Mouse (Mus musculus): ENCODE results near the gene Ascl4. TPM values are rescaled to one million over a fixed set of nuclear protein-coding genes. Genes with fewer than 3 reads are reported as not detected.

Gene Ascl4
- polyA plus RNA-seq, 1 experiment, result not detected

DNA sequence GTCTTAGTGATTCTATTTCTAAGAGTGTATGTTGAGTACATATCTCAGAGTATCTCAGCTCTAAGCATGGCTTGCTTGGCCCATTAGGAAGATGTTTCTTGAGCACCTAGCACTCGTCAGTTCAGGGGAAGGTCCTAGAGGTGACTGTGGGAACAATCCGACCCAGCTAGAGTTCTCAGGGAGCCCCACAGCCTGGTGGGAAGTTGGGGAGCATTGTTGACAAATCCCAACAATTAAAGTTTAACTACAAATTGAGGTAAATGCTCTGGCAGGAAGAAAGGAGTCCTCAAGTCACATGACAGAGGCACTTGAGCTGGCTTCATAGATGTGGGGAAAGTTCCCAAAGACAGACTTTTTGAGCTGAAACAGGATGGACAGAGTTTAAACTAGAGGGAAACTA, 41.2 kb downstream of the Ascl4 start:
- Histone ChIP-seq H3K36me3 (replicated peaks; ENCODE audit: low read length) (no peaks in the 10 kb centered on the region), H3K4me1 (peaks cover 7% of the 10 kb centered on the region), H3K4me3 (replicated peaks) (no peak overlapping the region), H3K27me3 (replicated peaks) (peaks cover 10% of the 10 kb centered on the region), H3K9me3 (no peaks in the 10 kb centered on the region)
- TF ChIP-seq GATA1 (IDR thresholded peaks at IDR 0.05; ENCODE audit: borderline replicate concordance, low read length), result no peak
- no peak for TF ChIP-seq FLI1 (IDR thresholded peaks at IDR 0.05; ENCODE audit: low read length)

DNA sequence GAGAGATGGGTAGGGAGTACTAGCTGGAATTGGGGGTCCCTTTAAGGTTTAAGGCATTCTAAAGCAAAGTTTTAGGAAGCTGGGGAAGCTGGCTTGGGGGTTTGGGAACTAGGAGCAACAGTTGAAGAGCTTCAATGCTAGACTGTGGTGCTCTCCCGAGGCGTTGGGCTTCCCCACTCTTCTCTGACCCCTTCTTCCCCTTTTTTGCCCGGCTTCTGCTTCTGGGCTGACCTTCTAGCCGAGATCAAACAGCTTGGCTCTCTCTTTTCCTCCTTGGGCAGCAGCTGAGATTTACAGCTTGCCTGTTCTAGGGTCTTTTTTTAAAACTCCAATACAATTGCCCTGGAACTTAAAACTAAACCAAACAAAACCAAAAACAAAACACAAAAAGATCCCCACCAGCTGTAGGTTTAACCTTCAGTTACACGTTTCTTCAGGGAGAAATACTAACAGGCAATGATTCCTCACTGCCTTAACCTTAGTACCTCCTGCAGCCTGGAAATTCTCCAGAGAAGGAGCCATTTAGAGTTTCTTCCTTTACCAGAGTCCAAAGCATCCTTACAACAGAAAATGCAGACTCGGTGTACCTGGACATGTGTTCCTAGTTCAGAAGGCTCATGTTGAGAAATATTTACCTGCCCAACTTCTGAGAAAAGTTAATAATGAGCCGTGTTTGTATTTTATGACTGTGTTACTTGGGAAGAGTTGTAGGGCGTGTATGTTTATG, 42.6 kb downstream of the Ascl4 start:
- TF ChIP-seq GATA1 (IDR thresholded peaks at IDR 0.05; ENCODE audit: borderline replicate concordance, low read length) (no peak), FLI1 (IDR thresholded peaks at IDR 0.05; ENCODE audit: low read length) (no peak)
- Histone ChIP-seq H3K4me3 (replicated peaks) (no peak overlapping the region), H3K9me3 (peaks cover 9% of the 10 kb centered on the region), H3K27me3 (replicated peaks) (peaks cover 7% of the 10 kb centered on the region), H3K4me1 (peaks cover 7% of the 10 kb centered on the region), H3K36me3 (replicated peaks; ENCODE audit: low read length) (no peaks in the 10 kb centered on the region)

DNA sequence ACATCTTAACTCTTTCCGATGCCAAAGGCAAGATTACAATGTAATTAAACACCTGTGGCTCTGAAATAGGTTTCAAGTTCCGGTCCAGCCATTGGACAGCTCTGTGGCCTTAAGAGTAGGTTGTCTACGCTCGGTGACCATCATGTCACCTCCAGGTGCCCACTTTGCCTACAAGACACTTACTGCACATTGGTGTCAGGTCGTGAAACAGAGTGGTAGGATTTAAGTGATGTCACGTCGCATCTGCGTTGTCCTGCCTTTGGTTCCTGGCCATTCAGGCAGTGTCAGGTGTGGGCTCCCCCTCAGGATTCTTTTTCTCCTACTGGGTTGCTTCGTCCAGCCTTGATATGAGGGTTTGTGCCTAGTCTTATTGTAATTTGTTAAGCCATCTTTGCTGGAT, 44.3 kb downstream of the Ascl4 start:
- peaks cover 7% of the 10 kb centered on the region for H3K27me3 ChIP-seq (replicated peaks)
- H3K4me1 ChIP-seq, result peaks cover 7% of the 10 kb centered on the region
- TF ChIP-seq GATA1 (IDR thresholded peaks at IDR 0.05; ENCODE audit: borderline replicate concordance, low read length), result no peak
- no peak for TF ChIP-seq FLI1 (IDR thresholded peaks at IDR 0.05; ENCODE audit: low read length)
- H3K9me3 ChIP-seq, result peaks cover 9% of the 10 kb centered on the region
- H3K4me3 ChIP-seq (replicated peaks), result no peak overlapping the region
- no peaks in the 10 kb centered on the region for H3K36me3 ChIP-seq (replicated peaks; ENCODE audit: low read length)

DNA sequence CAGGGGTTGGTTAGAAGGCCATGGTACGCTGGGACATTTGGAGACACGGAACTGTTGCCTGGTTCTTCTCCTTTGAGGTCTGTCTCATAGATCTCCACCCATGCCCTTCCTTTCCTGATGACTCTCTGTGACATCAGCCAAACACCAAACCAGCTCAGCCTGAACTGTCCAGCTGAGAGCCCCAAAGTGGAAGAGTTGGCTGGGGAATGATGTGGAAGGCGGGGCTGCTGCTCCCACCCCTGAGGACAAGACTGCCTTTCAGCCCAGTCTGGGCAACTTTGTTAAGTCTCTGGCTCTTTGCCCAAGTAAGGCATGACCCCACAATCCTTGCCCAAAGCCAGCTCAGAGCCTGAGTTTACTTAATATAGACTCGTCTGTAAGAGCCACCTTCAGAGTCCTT, 45.4 kb downstream of the Ascl4 start:
- H3K36me3 ChIP-seq (replicated peaks; ENCODE audit: low read length), result no peaks in the 10 kb centered on the region
- H3K9me3 ChIP-seq, result peaks cover 11% of the 10 kb centered on the region
- no peak overlapping the region for H3K4me3 ChIP-seq (replicated peaks)
- H3K27me3 ChIP-seq (replicated peaks), result peaks cover 7% of the 10 kb centered on the region
- TF ChIP-seq GATA1 (IDR thresholded peaks at IDR 0.05; ENCODE audit: borderline replicate concordance, low read length) (no peak), FLI1 (IDR thresholded peaks at IDR 0.05; ENCODE audit: low read length) (no peak)
- H3K4me1 ChIP-seq, result peaks cover 4% of the 10 kb centered on the region

DNA sequence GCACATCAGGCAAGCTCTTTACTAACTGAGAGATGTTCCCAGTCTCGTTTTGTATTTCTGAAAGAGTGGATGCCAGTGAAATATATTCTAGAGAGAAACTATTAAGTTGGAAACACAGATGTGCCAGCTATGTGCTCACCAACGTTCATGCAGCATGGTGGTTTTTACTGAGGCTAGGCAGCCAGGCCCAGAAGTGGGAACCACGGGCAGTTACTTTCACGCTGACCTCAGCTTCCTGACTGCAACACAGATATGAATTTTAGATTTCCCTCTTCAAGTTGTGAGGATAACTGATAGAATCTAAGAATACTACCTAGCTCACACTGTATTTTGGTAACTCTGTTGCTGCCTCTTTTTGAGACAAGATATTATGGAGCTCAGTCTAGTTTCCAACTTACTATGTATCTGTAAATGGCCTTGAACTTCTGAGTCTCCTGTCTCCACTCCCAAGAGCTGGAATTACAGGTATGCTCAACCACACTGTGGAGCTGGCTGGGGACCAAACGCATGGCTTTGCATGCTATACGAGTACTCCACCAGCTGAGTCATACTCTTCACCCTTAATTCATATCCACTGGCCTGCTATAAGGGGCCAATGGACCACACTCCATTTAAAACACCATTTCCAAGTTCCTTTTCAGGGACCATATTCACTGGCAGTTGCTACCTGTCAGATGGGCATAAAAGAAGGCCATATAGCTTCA, 62.1 kb downstream of the Ascl4 start:
- H3K4me3 ChIP-seq (replicated peaks), result no peak overlapping the region
- TF ChIP-seq GATA1 (IDR thresholded peaks at IDR 0.05; ENCODE audit: borderline replicate concordance, low read length) (no peak), FLI1 (IDR thresholded peaks at IDR 0.05; ENCODE audit: low read length) (no peak)

DNA sequence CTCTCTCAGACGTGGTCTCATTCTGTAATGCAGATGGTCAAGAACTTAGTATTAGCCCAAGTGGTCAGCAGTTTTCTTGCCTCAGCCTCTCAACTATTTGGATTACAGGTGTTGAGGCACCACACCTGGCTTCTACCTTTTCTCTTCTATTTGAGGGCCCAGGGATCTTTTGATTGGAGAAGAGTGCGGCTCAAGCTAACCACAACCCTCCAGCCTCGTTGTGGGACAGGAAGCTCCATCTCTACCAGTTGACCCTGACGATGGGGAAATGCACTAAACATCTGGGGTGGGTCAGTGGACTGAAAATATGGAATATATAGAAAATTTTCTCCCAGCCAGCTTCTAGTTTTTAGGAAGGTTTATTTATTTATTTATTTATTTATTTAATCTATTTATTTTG, 64.9 kb downstream of the Ascl4 start:
- Histone ChIP-seq H3K4me1 (peaks cover 11% of the 10 kb centered on the region), H3K36me3 (replicated peaks; ENCODE audit: low read length) (no peaks in the 10 kb centered on the region), H3K4me3 (replicated peaks) (no peak overlapping the region), H3K27me3 (replicated peaks) (peaks cover 5% of the 10 kb centered on the region), H3K9me3 (no peaks in the 10 kb centered on the region)
- TF ChIP-seq GATA1 (IDR thresholded peaks at IDR 0.05; ENCODE audit: borderline replicate concordance, low read length), result no peak
- no peak for TF ChIP-seq FLI1 (IDR thresholded peaks at IDR 0.05; ENCODE audit: low read length)

More for the DNA sequence above, 62.1 kb downstream of the Ascl4 start:
- no peaks in the 10 kb centered on the region for H3K36me3 ChIP-seq (replicated peaks; ENCODE audit: low read length)
- peaks cover 19% of the 10 kb centered on the region for H3K4me1 ChIP-seq
- H3K27me3 ChIP-seq (replicated peaks), result peaks cover 5% of the 10 kb centered on the region
- H3K9me3 ChIP-seq, result no peaks in the 10 kb centered on the region

DNA sequence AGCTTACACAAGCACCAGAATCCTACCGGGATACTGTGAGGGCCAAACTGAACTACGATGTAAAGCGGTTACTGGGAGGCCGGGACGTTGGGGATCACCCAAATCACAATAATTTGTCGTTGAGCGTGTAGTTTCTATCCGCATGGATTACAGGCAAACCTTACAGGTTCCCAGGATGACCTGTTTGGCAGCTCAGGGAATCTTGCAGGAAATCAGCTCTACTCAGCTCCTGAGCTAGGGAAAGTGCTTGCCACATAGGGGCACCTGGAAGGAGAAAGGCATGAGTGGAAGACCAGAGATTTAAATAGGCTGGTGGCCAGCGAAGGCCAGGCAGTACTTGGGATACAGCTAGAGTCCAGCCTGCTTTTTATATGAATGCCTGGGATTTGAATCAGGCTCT, 66.4 kb downstream of the Ascl4 start:
- Histone ChIP-seq H3K4me3 (replicated peaks) (no peak overlapping the region), H3K4me1 (peaks cover 11% of the 10 kb centered on the region), H3K9me3 (0 out of 2 replicates have a peak, but pooled peaks cover 6% of the 10 kb centered on the region), H3K27me3 (replicated peaks) (peaks cover 3% of the 10 kb centered on the region), H3K36me3 (replicated peaks; ENCODE audit: low read length) (no peaks in the 10 kb centered on the region)
- TF ChIP-seq FLI1 (IDR thresholded peaks at IDR 0.05; ENCODE audit: low read length) (no peak), GATA1 (IDR thresholded peaks at IDR 0.05; ENCODE audit: borderline replicate concordance, low read length) (no peak)

DNA sequence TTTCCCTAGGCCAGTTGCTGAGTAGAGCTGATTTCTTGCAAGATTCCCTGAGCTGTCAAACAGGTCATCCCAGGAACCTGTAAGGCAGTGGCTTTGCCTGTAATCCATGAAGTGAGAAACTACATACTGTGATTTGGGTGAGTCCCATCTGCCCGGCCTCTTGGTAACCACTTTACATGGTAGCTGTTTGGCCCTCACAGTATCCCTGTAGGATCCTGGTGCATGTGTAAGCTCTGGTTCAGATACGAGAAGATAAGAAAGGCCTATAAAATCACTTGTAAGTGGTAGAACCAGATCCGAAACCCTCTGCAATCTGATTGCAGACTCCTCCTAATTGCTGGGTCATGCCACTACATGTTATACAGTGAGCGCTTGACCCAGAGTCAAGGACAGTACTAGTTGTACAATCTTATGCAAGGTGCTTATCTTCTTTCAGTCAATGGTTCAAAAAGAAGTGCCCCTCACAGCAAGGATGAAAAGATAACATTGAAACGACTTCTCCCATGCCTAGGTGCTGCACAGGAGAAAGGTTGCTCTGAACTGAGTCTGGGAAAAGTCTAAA, 67.1 kb downstream of the Ascl4 start:
- Histone ChIP-seq H3K4me1 (peaks cover 3% of the 10 kb centered on the region; the same call in 1 of the 2 replicates), H3K9me3 (0 out of 2 replicates have a peak, but pooled peaks cover 6% of the 10 kb centered on the region), H3K4me3 (replicated peaks) (no peak overlapping the region), H3K27me3 (replicated peaks) (peaks cover 3% of the 10 kb centered on the region), H3K36me3 (replicated peaks; ENCODE audit: low read length) (no peaks in the 10 kb centered on the region)
- TF ChIP-seq FLI1 (IDR thresholded peaks at IDR 0.05; ENCODE audit: low read length) (no peak), GATA1 (IDR thresholded peaks at IDR 0.05; ENCODE audit: borderline replicate concordance, low read length) (no peak)

Other genes with a start within 250 kb of the Ascl4 start
- gene Pwp1, start 98.2 kb upstream of the Ascl4 start, polyA plus RNA-seq (2012; ENCODE audit: insufficient read depth, low replicate concordance), result 6.6 TPM in 1 of 2 replicates, not detected in the other
- gene Prdm4, start 10.5 kb upstream of the Ascl4 start, polyA plus RNA-seq (2012; ENCODE audit: insufficient read depth, low replicate concordance), result 1.4 and 2.2 TPM in 2 replicates
- 4.5 and 31.1 TPM in 2 replicates for gene Rtcb, start 30.1 kb downstream of the Ascl4 start, polyA plus RNA-seq (2012; ENCODE audit: insufficient read depth, low replicate concordance)
- not detected in 2 replicates for gene Bpifc, start 84.2 kb downstream of the Ascl4 start, polyA plus RNA-seq (2012; ENCODE audit: insufficient read depth, low replicate concordance)
- 1.0 and 7.1 TPM in 2 replicates for gene Fbxo7, start 94.3 kb downstream of the Ascl4 start, polyA plus RNA-seq (2012; ENCODE audit: insufficient read depth, low replicate concordance)